Mouse (Mus musculus) splenic B cell, adult 2 months (primary cell): ENCODE data around the gene Hk1.

Experiments
- DNase-seq: peaks from one replicate; pipeline ENCODE4 v3.0.0-alpha.2; 2011; ENCODE audit warnings: low read depth, low spot score
- H3K27me3 ChIP-seq: 2 replicates; pipeline ENCODE4 v1.6.1; 2012; ENCODE audit warnings: mild to moderate bottlenecking, low read length, moderate library complexity, mixed read lengths; ENCODE audit not compliant: control insufficient read depth, poor library complexity, insufficient read depth, severe bottlenecking
- H3K36me3 ChIP-seq: 2 replicates; pipeline ENCODE4 v1.6.1; 2012; ENCODE audit warnings: mild to moderate bottlenecking, low read length, moderate library complexity, mixed read lengths; ENCODE audit not compliant: control insufficient read depth, poor library complexity, insufficient read depth, severe bottlenecking

Hk1 gene

GRCm38 (mm10) chr10:62316467-62316866 is 63.2 kb downstream of the Hk1 start:
- no peak for DNase-seq
- H3K36me3 ChIP-seq, result peaks cover 2% of the 10 kb centered on the region; the same call in 1 of the 2 replicates
- no peaks in the 10 kb centered on the region; the same call in 1 of the 2 replicates for H3K27me3 ChIP-seq

DNA sequence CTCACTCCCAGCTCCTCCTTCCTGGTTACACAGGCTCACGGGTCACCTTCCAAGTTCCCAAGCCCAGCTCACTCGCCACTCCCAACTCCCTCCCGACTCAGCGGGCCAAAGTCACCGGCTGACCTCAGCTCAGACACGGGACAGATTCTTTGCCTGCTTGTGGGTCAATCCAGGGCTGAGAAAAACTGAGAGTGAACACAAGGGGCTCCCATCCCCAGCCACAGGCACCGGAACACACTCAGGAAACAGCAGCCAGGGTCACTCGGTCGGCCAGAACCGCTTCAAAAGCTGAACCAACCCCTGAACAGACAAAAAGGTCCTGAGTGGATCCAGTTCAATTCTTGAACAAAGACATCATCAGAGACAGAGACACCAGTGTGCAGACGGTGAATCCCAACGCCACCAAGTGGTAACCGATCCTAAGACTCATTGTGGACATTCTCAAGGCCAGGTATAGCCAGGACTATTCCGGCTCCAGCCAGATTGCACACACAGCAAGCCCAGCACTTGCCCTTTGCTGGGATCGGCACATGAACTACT is 65.8 kb downstream of the Hk1 start:
- DNase-seq, result no peak
- Histone ChIP-seq H3K36me3 (peaks cover 2% of the 10 kb centered on the region; the same call in 1 of the 2 replicates), H3K27me3 (no peaks in the 10 kb centered on the region; the same call in 1 of the 2 replicates)

DNA sequence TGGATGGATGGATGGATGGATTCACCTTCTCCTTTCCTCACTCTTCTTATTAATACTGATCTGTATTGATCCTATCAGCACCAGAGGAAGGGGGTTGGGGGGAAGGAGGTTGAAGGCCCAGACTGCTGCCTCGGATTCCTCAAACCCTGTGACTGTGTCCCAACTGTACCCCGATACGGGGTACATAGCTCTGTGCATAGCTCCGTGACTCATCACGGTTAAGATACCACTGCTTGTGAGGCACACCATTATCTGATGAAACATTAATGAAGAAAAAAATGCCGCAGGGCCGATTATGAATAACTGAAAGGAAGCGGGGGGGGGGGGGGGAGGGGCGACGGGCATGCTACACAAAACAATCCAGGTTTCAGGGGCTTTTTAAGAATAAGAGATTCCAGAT is 66.6 kb downstream of the Hk1 start:
- Histone ChIP-seq H3K36me3 (peaks cover 2% of the 10 kb centered on the region; the same call in 1 of the 2 replicates), H3K27me3 (no peaks in the 10 kb centered on the region; the same call in 1 of the 2 replicates)
- DNase-seq, result no peak

DNA sequence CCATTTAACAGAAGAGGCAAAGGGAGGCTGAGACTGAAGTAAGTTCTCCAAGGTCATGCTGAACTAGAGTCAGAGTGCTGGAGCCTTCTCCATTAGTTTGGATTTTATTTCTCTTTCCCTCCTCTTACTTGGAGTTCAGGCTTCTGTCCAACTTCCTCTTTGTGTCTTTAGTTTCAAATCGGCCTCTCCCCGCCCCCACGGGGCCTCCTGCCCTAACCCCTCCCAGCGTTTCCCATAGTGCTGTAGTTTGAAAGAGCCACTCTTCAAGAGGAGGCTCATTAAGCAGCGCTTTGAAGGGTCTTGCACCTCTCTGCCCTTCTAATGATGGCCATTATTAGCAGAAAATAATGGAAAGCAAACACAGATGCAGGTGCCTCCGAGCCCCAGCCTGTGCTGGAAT is 68.2 kb downstream of the Hk1 start:
- Histone ChIP-seq H3K36me3 (peaks cover 4% of the 10 kb centered on the region; the same call in 1 of the 2 replicates), H3K27me3 (no peaks in the 10 kb centered on the region; the same call in 1 of the 2 replicates)
- peak; percentile 10 for DNase-seq

GRCm38 (mm10) chr10:62310259-62311039 is 69.3 kb downstream of the Hk1 start:
- Histone ChIP-seq H3K36me3 (peaks cover 4% of the 10 kb centered on the region; the same call in 1 of the 2 replicates), H3K27me3 (no peaks in the 10 kb centered on the region; the same call in 1 of the 2 replicates)
- DNase-seq, result no peak

GRCm38 (mm10) chr10:62309593-62309992 is 70.1 kb downstream of the Hk1 start:
- DNase-seq, result no peak
- H3K36me3 ChIP-seq, result 0 out of 2 replicates have a peak, but pooled peaks cover 2% of the 10 kb centered on the region
- no peaks in the 10 kb centered on the region; the same call in 1 of the 2 replicates for H3K27me3 ChIP-seq

DNA sequence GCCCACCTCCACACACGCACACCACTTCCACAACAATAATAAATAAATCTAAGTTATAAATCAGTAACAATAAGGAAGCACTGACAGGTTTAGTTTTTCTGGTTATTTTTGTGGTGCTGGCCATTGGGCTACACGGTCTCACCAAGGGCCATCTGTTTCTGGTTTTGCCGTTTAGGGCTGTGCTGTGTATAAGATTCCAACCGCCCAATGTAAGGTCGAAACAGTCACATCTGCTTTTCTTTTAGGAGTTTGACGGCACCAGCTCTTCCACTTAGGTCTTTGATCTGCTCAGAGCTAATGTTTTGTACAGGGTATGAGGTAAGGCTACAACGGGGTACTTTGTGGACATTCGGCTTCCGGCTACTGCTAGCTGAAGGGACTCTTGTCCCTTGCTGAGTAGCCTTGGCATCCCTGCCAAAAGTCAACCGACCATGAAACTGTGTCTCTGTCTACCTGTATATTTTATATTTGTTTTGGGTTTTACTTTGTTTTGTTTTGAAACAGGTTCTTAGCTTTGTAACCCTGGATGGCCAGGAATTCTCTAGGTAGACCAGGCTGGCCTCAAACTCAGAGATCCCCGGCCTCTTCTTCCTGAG is 70.7 kb downstream of the Hk1 start:
- no peaks in the 10 kb centered on the region; the same call in 1 of the 2 replicates for H3K27me3 ChIP-seq
- DNase-seq, result no peak
- 0 out of 2 replicates have a peak, but pooled peaks cover 2% of the 10 kb centered on the region for H3K36me3 ChIP-seq

- no peaks in the 10 kb centered on the region for H3K27me3 ChIP-seq
- H3K36me3 ChIP-seq, result 0 out of 2 replicates have a peak, but pooled peaks cover 2% of the 10 kb centered on the region
- no peak for DNase-seq
Measured at GRCm38 (mm10) chr10:62306483-62306882, 73.2 kb downstream of the Hk1 start.

- DNase-seq, result no peak
- H3K27me3 ChIP-seq, result no peaks in the 10 kb centered on the region
- H3K36me3 ChIP-seq, result 0 out of 2 replicates have a peak, but pooled peaks cover 2% of the 10 kb centered on the region
Measured at GRCm38 (mm10) chr10:62305090-62305489, 74.6 kb downstream of the Hk1 start.

- no peak for DNase-seq
- Histone ChIP-seq H3K27me3 (no peaks in the 10 kb centered on the region), H3K36me3 (no peaks in the 10 kb centered on the region; the same call in none of the 2 replicates)
Measured at GRCm38 (mm10) chr10:62300006-62300827, 79.5 kb downstream of the Hk1 start.

DNA sequence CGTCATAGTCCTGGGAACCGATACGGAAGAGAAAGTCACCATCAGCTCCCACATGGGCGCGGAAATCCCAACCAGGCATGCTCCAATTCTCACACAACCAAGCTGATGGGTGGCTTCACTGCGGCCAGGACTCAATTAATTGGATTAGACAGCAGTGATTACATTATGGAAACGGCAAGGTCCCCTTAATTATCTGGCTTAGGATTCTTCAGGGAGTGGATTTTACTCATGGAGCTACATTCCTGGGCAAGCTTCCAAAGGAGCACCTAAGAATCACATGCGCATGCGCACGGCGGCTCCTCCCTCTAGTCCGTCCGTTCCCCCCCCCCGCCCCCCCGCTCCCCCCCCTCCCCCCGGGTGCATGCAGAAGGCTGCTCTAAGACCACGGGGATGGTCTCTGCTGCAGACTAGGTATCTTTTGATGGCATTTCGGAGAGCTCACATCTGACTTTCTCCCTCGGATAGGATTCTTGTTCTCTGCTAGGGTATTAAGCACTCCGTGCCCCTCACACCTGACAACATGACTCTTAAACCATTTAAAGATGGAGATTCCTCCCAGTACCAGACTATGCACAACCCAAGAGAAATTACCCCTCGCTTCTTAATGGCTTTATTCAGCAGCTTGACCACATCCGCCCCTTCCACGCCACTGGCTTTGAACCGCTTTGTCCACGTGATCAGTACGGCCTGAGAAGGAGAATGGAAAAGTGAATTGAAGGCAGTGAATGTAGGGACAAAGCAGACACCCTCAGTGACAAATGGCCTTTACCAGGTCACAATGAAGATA is 83.4 kb downstream of the Hk1 start:
- Histone ChIP-seq H3K36me3 (peaks cover 2% of the 10 kb centered on the region), H3K27me3 (no peaks in the 10 kb centered on the region)
- no peak for DNase-seq

- no peak for DNase-seq
- peaks cover 7% of the 10 kb centered on the region for H3K36me3 ChIP-seq
- no peaks in the 10 kb centered on the region for H3K27me3 ChIP-seq
Measured at GRCm38 (mm10) chr10:62294112-62294511, 85.6 kb downstream of the Hk1 start.

DNA sequence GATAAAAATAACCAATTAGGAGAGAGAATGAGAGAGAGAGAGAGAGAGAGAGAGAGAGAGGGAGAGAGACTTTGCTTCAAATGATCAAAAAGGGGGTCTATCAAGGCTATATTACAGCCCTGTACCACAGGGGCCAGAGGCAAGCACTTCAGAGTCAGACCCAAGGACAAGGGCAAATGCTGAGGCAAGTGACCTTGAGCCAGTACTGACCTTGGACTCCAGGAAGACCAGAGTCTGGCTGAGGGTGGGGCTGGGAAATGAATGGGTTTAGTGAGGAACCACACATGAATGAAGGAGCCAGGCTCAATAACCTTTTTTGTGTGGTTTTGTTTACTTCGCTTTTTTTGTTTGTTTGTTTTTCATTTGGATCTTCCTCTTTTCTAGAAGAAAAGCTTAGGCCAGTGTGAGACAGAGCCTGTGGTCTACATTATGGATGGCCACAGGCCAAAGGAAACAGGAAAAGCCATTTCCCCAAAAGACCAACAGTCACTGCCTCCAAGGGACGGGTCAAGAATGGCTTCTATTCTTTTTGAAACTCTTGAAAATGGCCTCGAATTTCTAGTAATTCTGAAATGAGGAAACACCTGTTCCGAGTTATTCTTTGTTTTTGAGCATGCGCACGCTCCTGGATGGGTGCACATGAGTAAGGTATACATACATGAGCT is 92.1 kb downstream of the Hk1 start:
- Histone ChIP-seq H3K27me3 (no peaks in the 10 kb centered on the region), H3K36me3 (peaks cover 11% of the 10 kb centered on the region)
- no peak for DNase-seq
